Mouse (Mus musculus): ENCODE data around the gene Cnbp. TPM values are rescaled to one million over a fixed set of nuclear protein-coding genes. Genes with fewer than 3 reads are reported as not detected.

Gene Cnbp
- polyA plus RNA-seq, 1 experiment from 2014 or later: 1,125 TPM

DNA sequence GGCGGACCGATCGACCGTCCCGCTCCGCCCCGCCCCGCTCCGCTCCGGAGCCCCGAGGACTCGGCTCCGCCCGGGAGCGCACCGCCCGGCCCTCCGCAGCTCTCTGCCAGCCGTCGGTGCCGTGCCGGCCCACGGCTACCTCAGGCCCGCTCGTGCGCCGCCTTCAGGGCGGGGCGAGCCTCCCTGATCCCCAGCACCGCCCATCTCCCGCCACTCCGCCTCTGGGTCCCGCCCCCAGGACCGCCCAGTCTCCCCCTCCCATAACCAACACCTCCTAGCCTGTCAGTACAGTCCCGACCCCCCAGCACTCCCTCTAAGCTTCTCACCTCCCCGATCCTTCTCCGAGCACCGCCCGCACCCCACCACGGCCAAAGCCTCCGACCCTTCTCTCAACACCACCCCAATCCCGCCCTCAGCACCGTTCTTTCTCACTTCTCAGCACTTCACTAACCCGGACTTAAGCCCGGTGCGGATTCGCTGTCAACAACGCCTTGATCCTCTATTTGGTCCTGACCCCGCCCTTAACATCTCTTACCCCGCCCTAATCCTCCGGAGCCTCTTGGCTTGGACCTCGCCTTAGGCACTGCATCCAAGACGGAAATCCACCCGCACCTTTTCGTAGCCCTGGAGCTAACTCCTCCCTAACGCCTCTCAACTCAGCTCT lies 39.1 kb downstream of the Cnbp start, which contains the start of gene Rab43:
Gene Rab43, minus strand, starts transcription at position 490 of the 664 bp plus-strand sequence.
- WGBS: under 1% methylated on average over 50 of the region's 56 CpGs
- no peak within 1 kb of the TSS for H3K27ac ChIP-seq (ENCODE audit: low read depth, low read length)

DNA sequence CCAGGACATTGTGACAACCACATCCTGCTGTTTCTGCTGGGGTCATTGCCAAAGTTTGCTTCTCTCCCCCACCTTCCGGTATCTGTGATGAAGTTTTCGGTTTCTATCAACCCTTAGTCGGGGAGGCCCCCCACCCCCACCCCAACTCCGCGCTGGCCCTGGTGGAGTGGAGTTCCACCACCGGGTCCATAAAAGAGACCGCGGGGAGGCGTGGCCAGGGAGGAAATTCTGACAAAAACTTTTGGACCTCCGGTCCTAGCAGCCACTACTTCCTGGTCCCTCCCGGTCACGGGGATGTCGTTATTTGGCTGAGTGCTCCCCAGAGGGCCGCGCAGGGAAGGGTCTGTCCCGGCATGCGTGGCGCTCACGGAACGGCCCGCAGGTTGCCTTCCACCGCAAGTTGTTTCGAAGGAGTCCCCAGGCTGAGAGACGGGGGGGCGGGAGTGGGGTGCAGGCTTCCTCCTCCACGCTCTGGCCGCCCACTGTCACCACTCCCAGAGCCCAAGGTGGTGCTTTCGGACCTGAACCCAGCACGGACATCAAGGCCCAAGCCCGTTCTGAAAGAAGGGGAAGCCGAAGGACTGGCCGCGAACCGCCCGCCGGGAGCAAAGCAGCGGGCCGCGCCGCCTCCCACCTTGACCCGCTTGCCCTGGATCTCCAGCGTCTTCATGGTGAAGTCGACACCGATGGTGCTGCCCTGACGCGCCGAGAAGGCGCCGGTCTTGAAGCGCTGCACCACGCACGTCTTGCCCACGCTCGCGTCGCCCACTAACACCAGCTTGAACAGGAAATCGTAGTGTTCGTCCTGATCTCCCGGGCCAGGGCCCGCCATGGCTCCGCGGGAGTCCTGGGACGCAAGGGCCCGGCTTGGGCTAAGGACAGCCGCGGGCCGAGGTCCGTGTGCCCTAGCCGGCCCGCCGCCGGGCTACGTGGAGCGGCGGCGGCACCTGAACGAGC lies 39.9 kb downstream of the Cnbp start:
- Histone ChIP-seq H3K4me3 (ENCODE audit: low read depth, low read length) (peak overlapping the region; percentile 71), H3K27me3 (ENCODE audit: control insufficient read depth, insufficient read depth, low read length) (0 out of 2 replicates have a peak, but pooled peaks cover 2% of the 10 kb centered on the region), H3K4me2 (replicated peaks; ENCODE audit: low read depth, low read length) (peak overlapping the region; percentile 90), H3K36me3 (ENCODE audit: control insufficient read depth, insufficient read depth, low read length) (no peaks in the 10 kb centered on the region), H3K27ac (ENCODE audit: low read depth, low read length) (no peak overlapping the region), H3K4me1 (replicated peaks; ENCODE audit: control insufficient read depth, insufficient read depth, low read length) (no peaks in the 10 kb centered on the region; the same call in 1 of the 2 replicates), H3K9me3 (ENCODE audit: control insufficient read depth, low read length) (no peaks in the 10 kb centered on the region), H3K9ac (ENCODE audit: low read depth, low read length) (peak overlapping the region; percentile 76)
- WGBS: under 1% methylated on average over 77 of the region's 77 CpGs
- peak; percentile 18 for ATAC-seq (ENCODE audit: low FRiP score)
- DNase-seq (ENCODE audit: low spot score): no peak

More for the DNA sequence above, 39.1 kb downstream of the Cnbp start, which contains the start of gene Rab43:
- H3K9me3 ChIP-seq (ENCODE audit: control insufficient read depth, low read length): no peaks in the 10 kb centered on the region
- 0 out of 2 replicates have a peak, but pooled peaks cover 2% of the 10 kb centered on the region for H3K27me3 ChIP-seq (ENCODE audit: control insufficient read depth, insufficient read depth, low read length)
- peak within 1 kb of the TSS; percentile 76 for H3K9ac ChIP-seq (ENCODE audit: low read depth, low read length)
- peak within 1 kb of the TSS; percentile 71 for H3K4me3 ChIP-seq (ENCODE audit: low read depth, low read length)
- peak within 1 kb of the TSS; percentile 90 for H3K4me2 ChIP-seq (replicated peaks; ENCODE audit: low read depth, low read length)
- no peaks in the 10 kb centered on the region for H3K36me3 ChIP-seq (ENCODE audit: control insufficient read depth, insufficient read depth, low read length)
- DNase-seq (ENCODE audit: low spot score): peak; percentile 91
- H3K4me1 ChIP-seq (replicated peaks; ENCODE audit: control insufficient read depth, insufficient read depth, low read length): no peaks in the 10 kb centered on the region; the same call in 1 of the 2 replicates
- peak; percentile 97 for ATAC-seq (ENCODE audit: low FRiP score)

DNA sequence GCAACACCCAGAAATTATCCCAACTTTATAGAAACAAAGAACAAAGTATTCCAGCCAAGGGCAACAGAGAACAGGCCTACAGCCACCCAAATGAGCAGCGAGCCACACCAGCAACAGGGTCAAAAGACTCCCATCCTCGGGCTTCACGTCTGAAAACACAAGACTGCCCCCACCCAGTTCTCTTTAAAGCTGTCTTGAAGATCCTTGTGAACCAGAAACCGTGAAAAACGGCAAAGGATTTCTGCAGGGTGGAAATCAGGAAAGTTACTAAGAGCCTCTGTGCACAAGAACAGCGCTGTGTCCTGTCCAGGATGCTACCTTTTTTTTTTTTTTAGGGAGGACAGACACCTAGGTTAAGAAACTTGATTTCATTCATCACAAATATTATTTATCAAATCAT lies 40.6 kb downstream of the Cnbp start:
- H3K4me1 ChIP-seq (replicated peaks; ENCODE audit: control insufficient read depth, insufficient read depth, low read length): no peaks in the 10 kb centered on the region; the same call in 1 of the 2 replicates
- 44% methylated on average over 6 of the region's 6 CpGs for WGBS
- no peak overlapping the region for H3K27ac ChIP-seq (ENCODE audit: low read depth, low read length)
- DNase-seq (ENCODE audit: low spot score): no peak
- no peaks in the 10 kb centered on the region for H3K9me3 ChIP-seq (ENCODE audit: control insufficient read depth, low read length)
- H3K4me3 ChIP-seq (ENCODE audit: low read depth, low read length): peak overlapping the region; percentile 71
- no peak for ATAC-seq (ENCODE audit: low FRiP score)
- peak overlapping the region; percentile 90 for H3K4me2 ChIP-seq (replicated peaks; ENCODE audit: low read depth, low read length)
- no peaks in the 10 kb centered on the region for H3K36me3 ChIP-seq (ENCODE audit: control insufficient read depth, insufficient read depth, low read length)
- H3K9ac ChIP-seq (ENCODE audit: low read depth, low read length): no peak overlapping the region
- H3K27me3 ChIP-seq (ENCODE audit: control insufficient read depth, insufficient read depth, low read length): 0 out of 2 replicates have a peak, but pooled peaks cover 2% of the 10 kb centered on the region

DNA sequence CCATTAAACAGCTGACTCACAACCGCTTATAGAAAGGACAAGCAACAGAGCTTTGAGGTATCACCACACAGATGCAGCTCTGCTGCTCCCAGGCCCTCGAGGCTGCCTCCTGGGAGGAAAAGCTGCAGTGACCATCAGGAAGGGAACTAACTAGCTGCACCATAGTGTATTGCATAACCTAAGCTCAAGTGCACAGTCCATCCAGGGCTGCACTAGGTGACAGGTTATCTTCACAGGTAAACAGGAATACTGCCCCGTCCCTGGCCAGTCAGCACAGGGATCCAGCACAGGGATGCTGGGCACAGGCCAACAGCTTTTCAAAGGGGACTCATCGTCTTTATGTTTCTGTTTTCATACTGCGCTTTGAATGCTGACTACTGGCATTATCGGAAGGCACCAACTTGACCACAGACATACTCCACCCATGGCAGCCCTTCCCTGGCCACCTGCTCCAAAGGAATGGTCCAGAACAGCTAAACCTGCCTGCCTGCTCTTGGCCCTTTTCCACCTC lies 41.2 kb downstream of the Cnbp start:
- Histone ChIP-seq H3K27me3 (ENCODE audit: control insufficient read depth, insufficient read depth, low read length) (0 out of 2 replicates have a peak, but pooled peaks cover 2% of the 10 kb centered on the region), H3K27ac (ENCODE audit: low read depth, low read length) (no peak overlapping the region), H3K4me3 (ENCODE audit: low read depth, low read length) (no peak overlapping the region), H3K36me3 (ENCODE audit: control insufficient read depth, insufficient read depth, low read length) (no peaks in the 10 kb centered on the region), H3K4me2 (replicated peaks; ENCODE audit: low read depth, low read length) (no peak overlapping the region), H3K9me3 (ENCODE audit: control insufficient read depth, low read length) (no peaks in the 10 kb centered on the region), H3K9ac (ENCODE audit: low read depth, low read length) (no peak overlapping the region), H3K4me1 (replicated peaks; ENCODE audit: control insufficient read depth, insufficient read depth, low read length) (no peaks in the 10 kb centered on the region; the same call in 1 of the 2 replicates)
- no peak for DNase-seq (ENCODE audit: low spot score)
- no peak for ATAC-seq (ENCODE audit: low FRiP score)
- 89% methylated on average over 6 of the region's 6 CpGs for WGBS

DNA sequence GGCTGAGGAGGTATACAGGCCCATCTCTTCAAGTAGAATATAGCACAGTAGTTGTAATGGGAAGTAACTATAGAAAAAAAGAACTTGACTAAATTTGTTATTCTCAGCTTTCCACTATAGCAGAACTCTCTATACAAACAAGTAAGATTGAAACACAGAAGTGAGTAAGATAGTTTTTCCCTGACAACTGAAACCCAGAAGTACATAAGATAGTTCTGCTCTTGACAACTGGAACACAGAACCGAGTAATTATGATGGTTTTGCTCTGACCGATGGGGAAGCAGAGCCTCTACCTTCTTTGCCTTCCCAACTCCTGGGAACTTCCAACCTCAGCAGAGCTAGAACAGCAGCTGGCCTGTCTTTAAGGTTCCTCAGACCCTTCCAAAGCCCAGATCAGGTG lies 41.8 kb downstream of the Cnbp start:
- ATAC-seq (ENCODE audit: low FRiP score): no peak
- DNase-seq (ENCODE audit: low spot score): no peak
- 93% methylated on average over 2 of the region's 2 CpGs for WGBS

DNA sequence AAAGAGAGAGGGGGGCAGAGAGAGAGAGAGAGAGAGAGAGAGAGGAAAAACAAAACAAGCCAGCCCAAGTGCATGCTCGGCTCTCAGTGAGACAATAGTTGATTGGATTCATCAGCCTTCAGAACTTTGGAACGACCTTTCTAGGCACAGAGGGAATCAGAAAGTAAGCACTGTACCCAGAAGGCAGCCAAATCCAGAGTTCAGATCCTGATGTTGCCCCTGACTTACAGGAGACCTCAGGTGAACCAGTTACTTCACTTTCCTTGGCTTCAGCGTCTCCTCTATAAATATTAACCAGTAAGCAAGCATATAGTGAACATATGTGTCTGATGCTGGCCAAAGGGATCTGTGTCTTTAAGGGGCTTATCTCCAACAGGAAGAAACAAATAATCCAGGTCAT lies 42.4 kb downstream of the Cnbp start:
- Histone ChIP-seq H3K9ac (ENCODE audit: low read depth, low read length) (no peak overlapping the region), H3K4me2 (replicated peaks; ENCODE audit: low read depth, low read length) (no peak overlapping the region), H3K27me3 (ENCODE audit: control insufficient read depth, insufficient read depth, low read length) (0 out of 2 replicates have a peak, but pooled peaks cover 2% of the 10 kb centered on the region), H3K27ac (ENCODE audit: low read depth, low read length) (no peak overlapping the region), H3K36me3 (ENCODE audit: control insufficient read depth, insufficient read depth, low read length) (no peaks in the 10 kb centered on the region), H3K4me3 (ENCODE audit: low read depth, low read length) (no peak overlapping the region), H3K9me3 (ENCODE audit: control insufficient read depth, low read length) (no peaks in the 10 kb centered on the region), H3K4me1 (replicated peaks; ENCODE audit: control insufficient read depth, insufficient read depth, low read length) (no peaks in the 10 kb centered on the region; the same call in 1 of the 2 replicates)
- ATAC-seq (ENCODE audit: low FRiP score) (no peak), DNase-seq (ENCODE audit: low spot score) (no peak)
- WGBS: 83% methylated on average over 3 of the region's 3 CpGs

More for the DNA sequence above, 41.8 kb downstream of the Cnbp start:
- Histone ChIP-seq H3K27ac (ENCODE audit: low read depth, low read length) (no peak overlapping the region), H3K4me3 (ENCODE audit: low read depth, low read length) (no peak overlapping the region), H3K4me1 (replicated peaks; ENCODE audit: control insufficient read depth, insufficient read depth, low read length) (no peaks in the 10 kb centered on the region; the same call in 1 of the 2 replicates), H3K9ac (ENCODE audit: low read depth, low read length) (no peak overlapping the region), H3K4me2 (replicated peaks; ENCODE audit: low read depth, low read length) (no peak overlapping the region), H3K9me3 (ENCODE audit: control insufficient read depth, low read length) (no peaks in the 10 kb centered on the region), H3K27me3 (ENCODE audit: control insufficient read depth, insufficient read depth, low read length) (0 out of 2 replicates have a peak, but pooled peaks cover 2% of the 10 kb centered on the region), H3K36me3 (ENCODE audit: control insufficient read depth, insufficient read depth, low read length) (no peaks in the 10 kb centered on the region)

DNA sequence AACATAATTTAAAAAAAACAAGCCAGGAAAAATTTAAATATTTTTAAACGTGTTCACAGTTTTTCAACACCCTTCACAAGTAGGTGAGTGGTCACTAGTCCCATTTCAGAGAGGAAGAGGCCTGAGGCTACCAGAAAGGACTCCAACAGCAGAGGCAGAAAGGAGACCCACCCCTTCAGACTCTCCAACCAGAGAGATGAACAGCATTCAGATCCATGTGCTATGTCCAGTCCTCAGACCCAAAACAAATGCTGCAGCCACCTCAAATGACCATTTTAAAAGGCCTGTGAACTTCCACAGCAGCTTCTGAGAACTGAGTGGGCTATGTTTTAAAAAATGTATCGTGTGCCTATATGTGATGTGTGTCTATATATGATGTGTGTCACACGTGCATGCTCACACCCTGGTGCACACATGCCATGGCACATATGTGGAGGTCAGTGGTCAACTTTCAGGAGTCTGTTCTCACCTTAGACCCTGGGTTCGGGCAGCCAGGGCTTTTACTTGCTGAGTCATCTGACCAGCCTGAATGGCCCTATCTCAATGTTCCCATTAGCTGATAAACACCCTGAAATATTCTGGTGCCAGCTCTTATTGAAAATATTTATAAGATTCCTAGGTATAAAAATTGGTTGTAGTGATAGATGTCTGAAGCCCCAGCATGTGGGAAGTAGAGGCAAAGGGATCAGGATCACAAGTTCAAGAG lies 43.0 kb downstream of the Cnbp start:
- H3K27me3 ChIP-seq (ENCODE audit: control insufficient read depth, insufficient read depth, low read length): 0 out of 2 replicates have a peak, but pooled peaks cover 2% of the 10 kb centered on the region
- H3K4me3 ChIP-seq (ENCODE audit: low read depth, low read length): no peak overlapping the region
- no peak for DNase-seq (ENCODE audit: low spot score)
- no peaks in the 10 kb centered on the region; the same call in 1 of the 2 replicates for H3K4me1 ChIP-seq (replicated peaks; ENCODE audit: control insufficient read depth, insufficient read depth, low read length)
- H3K9ac ChIP-seq (ENCODE audit: low read depth, low read length): no peak overlapping the region
- no peaks in the 10 kb centered on the region for H3K9me3 ChIP-seq (ENCODE audit: control insufficient read depth, low read length)
- H3K4me2 ChIP-seq (replicated peaks; ENCODE audit: low read depth, low read length): no peak overlapping the region
- no peak overlapping the region for H3K27ac ChIP-seq (ENCODE audit: low read depth, low read length)
- no peak for ATAC-seq (ENCODE audit: low FRiP score)
- 89% methylated on average over 4 of the region's 4 CpGs for WGBS
- no peaks in the 10 kb centered on the region for H3K36me3 ChIP-seq (ENCODE audit: control insufficient read depth, insufficient read depth, low read length)

DNA sequence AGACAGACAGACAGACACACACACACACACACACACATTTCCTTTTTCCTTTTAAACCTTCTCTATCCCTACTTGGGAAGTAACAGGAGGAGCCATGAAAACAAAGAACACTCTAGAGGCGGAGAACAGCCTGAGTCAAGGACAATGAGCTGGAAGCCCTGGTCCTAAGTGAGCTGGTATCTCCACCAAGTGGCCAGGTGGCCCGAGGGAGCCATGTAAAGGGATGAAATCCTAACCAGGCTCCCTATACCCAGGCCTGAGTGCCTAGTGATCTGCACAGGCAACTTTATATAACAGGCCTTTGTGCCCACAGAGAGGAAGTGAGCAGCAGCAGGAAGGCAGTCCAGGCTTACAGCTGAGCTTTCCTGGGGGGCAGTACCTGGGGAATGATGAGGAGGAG lies 44.0 kb downstream of the Cnbp start:
- H3K36me3 ChIP-seq (ENCODE audit: control insufficient read depth, insufficient read depth, low read length): no peaks in the 10 kb centered on the region
- no peaks in the 10 kb centered on the region for H3K9me3 ChIP-seq (ENCODE audit: control insufficient read depth, low read length)
- H3K4me1 ChIP-seq (replicated peaks; ENCODE audit: control insufficient read depth, insufficient read depth, low read length): no peaks in the 10 kb centered on the region
- ATAC-seq (ENCODE audit: low FRiP score): no peak
- WGBS: 58% methylated on average over 2 of the region's 2 CpGs
- no peak overlapping the region for H3K9ac ChIP-seq (ENCODE audit: low read depth, low read length)
- DNase-seq (ENCODE audit: low spot score): no peak
- H3K4me3 ChIP-seq (ENCODE audit: low read depth, low read length): no peak overlapping the region
- H3K4me2 ChIP-seq (replicated peaks; ENCODE audit: low read depth, low read length): no peak overlapping the region
- 0 out of 2 replicates have a peak, but pooled peaks cover 2% of the 10 kb centered on the region for H3K27me3 ChIP-seq (ENCODE audit: control insufficient read depth, insufficient read depth, low read length)
- H3K27ac ChIP-seq (ENCODE audit: low read depth, low read length): no peak overlapping the region
